Mouse (Mus musculus) kidney, postnatal 0 days (tissue): Measurements from ENCODE around the gene 4921536K21Rik. TPM values are rescaled to one million over a fixed set of nuclear protein-coding genes. Genes with fewer than 3 reads are reported as not detected.

Source experiments
- ATAC-seq: fragments of 200-750 bp; cut with Nextera tagmentation; replicated peaks from 2 replicates; pipeline ENCODE4 v1.8.0; 2017; ENCODE audit warnings: low read depth, moderate number of reproducible peaks, moderate TSS enrichment, moderate library complexity; ENCODE audit not compliant: low FRiP score
- DNase-seq: peaks from one replicate; pipeline ENCODE4 v3.0.0-alpha.2; 2016; ENCODE audit warnings: low spot score
- H3K27ac ChIP-seq: fragments of 300-500 bp; sonication (generic); 2 replicates; pipeline ENCODE4 v1.5.1; 2014; ENCODE audit warnings: mild to moderate bottlenecking
- H3K27me3 ChIP-seq: fragments of 300-500 bp; sonication (generic); 2 replicates; pipeline ENCODE4 v1.6.1; 2014; ENCODE audit warnings: low read length, mixed read lengths; ENCODE audit not compliant: insufficient read depth
- H3K36me3 ChIP-seq: fragments of 300-500 bp; sonication (generic); 2 replicates; pipeline ENCODE4 v1.6.1; 2014; ENCODE audit warnings: low read length, mixed read lengths; ENCODE audit not compliant: insufficient read depth
- H3K4me1 ChIP-seq: fragments of 300-500 bp; sonication (generic); replicated peaks from 2 replicates; pipeline ENCODE4 v1.6.1; 2014; ENCODE audit warnings: antibody characterized with exemption, low read length, mixed read lengths; ENCODE audit not compliant: insufficient read depth
- H3K4me2 ChIP-seq: fragments of 300-500 bp; sonication (generic); 2 replicates; pipeline ENCODE4 v1.6.1; 2014; ENCODE audit warnings: mild to moderate bottlenecking, low read length, moderate library complexity, mixed read lengths
- H3K4me3 ChIP-seq: fragments of 300-500 bp; sonication (generic); replicated peaks from 2 replicates; pipeline ENCODE4 v1.5.1; 2014; ENCODE audit warnings: low read depth, low read length
- H3K9ac ChIP-seq: fragments of 300-500 bp; sonication (generic); 2 replicates; pipeline ENCODE4 v1.6.1; 2014; ENCODE audit warnings: low read depth, low read length
- H3K9me3 ChIP-seq: fragments of 300-500 bp; sonication (generic); replicated peaks from 2 replicates; pipeline ENCODE4 v1.6.1; 2016; ENCODE audit warnings: low read length, inconsistent platforms, mixed read lengths
- CTCF ChIP-seq: IDR thresholded peaks from 2 replicates; pipeline ENCODE4 v1.5.1; 2016; ENCODE audit warnings: antibody characterized with exemption, low read depth, mild to moderate bottlenecking, moderate library complexity
- WGBS: fragments of 180-500 bp; shearing (Covaris S2); extraction: QIAGEN DNeasy Blood & Tissue Kit; methylation state at CpG from one replicate; pipeline ENCODE4 v1.1.7; 2014; 5-methylcytosine and 5-hydroxymethylcytosine counted together
- polyA plus RNA-seq: library from polyadenylated mRNA; unstranded; fragments of >200 nt; fragmentation: Nextera tagmentation; extraction: Ambion mirVana; gene quantifications from 2 replicates; pipeline ENCODE4 v1.2.1, GENCODE M21; 2015

Gene 4921536K21Rik
- polyA plus RNA-seq = 0.42 and 0.45 TPM in 2 replicates

DNA sequence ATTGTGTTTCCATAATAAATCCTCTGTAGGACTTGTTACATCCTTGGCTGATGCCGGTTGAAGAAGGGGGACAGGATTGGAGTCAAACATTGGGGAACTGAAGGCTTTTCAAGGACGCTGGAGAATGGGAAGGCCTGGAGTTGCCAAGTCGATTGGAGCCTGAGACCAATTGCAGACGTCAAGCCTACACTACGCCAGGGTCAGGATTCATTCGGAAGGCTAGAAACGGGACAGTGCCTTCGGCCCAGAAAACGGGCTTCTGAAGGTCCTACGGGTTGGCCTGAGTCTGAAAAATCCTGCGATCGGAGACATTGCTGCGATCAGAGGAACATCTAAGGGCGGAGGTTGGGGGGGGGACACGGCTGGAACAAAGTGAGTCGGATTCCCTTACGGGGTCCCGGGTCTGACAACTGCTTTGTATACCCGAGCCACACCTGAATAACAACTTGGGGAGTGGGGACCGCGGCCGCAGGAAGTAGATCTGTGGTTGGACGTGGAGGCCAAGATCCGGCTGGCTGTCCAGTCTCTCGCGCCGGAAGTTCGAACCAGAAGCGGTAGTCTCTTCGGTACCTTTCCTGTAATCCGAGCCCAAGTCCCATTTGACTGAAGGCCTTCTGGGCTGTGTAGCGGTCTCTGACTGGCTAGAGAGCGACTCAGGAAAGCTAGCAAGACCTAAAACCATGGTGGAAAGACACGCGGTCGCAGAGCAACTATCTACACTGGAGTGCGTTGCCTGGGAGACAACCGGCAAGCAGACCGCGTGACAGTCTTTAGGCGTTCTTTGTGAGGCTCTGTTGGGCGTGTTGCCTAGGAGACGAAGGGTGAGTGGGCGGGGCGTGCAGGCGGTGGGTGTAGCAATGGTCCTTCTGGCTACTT is at the start of gene 4921536K21Rik, which contains the start of gene Dusp18:
TSS of gene 4921536K21Rik (minus strand) at position 693 of the 876 bp plus-strand sequence.
TSS of gene Dusp18 (plus strand) at position 835 of the 876 bp plus-strand sequence.
- no peak for TF ChIP-seq CTCF
- H3K4me1 ChIP-seq = no peaks in the 10 kb centered on the region
- 4% methylated on average over 46 of the region's 46 CpGs for WGBS
- no peaks in the 10 kb centered on the region for H3K9me3 ChIP-seq
- H3K9ac ChIP-seq = peak within 1 kb of the TSS; percentile 54
- H3K4me2 ChIP-seq = peak within 1 kb of the TSS; percentile 83
- peak; percentile 96 for DNase-seq
- H3K27ac ChIP-seq = peak within 1 kb of the TSS; percentile 89
- ATAC-seq = peak; percentile 96
- no peaks in the 10 kb centered on the region for H3K27me3 ChIP-seq
- peak within 1 kb of the TSS; percentile 45 for H3K4me3 ChIP-seq
- 0 out of 2 replicates have a peak, but pooled peaks cover 5% of the 10 kb centered on the region for H3K36me3 ChIP-seq

DNA sequence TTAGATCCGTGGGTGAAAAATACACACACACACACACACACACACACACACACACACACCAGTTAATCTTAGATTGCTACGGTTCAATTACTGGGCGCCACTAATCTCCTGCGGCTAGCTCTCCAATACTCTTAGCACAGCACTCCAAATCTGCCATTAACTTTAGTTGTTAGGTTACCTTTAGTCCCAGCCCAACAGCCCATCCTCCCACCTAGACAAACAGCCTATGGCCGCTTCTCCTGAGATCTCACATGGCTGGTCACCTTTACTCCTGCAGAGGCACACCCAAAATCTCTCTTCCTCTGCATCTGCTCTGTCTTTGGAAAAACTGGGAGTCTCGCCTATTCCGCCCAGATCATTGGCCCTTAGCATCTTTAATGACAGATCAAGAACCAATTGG is 46.5 kb upstream of the 4921536K21Rik start:
- Histone ChIP-seq H3K27me3 (no peaks in the 10 kb centered on the region), H3K4me3 (no peak overlapping the region), H3K4me1 (no peaks in the 10 kb centered on the region), H3K36me3 (no peaks in the 10 kb centered on the region), H3K9ac (no peak overlapping the region), H3K4me2 (no peak overlapping the region), H3K27ac (no peak overlapping the region), H3K9me3 (no peaks in the 10 kb centered on the region)
- TF ChIP-seq CTCF = no peak
- ATAC-seq (no peak), DNase-seq (no peak)
- 84% methylated on average over 7 of the region's 7 CpGs for WGBS

DNA sequence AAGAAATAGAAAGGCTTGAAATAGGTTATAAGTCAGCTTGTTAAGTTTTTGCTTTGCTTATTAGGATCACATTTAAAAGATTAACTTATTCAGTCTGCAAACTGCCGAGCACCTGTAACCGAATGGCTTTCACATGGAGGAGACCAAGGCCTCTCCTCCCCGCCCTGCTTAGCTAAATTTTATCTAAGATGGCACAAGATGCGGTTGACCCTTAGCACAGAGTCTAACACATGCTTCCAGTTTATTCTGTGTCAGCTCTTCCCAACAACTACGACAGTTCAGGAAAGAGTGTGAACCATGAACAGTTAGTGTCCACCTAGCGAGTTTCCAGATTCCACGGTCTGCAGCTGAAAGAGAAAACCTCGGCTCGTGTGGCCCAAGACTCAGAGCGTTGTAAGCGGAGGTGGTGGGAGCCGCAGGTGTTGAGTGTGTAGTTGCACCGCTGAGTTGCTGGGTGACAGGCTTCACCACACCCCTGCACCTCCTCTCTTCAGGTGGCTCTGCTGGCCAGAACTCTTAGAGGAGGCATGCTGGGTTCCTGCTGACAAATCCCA is 42.5 kb upstream of the 4921536K21Rik start:
- H3K9ac ChIP-seq = no peak overlapping the region
- 74% methylated on average over 13 of the region's 13 CpGs for WGBS
- no peaks in the 10 kb centered on the region for H3K9me3 ChIP-seq
- 0 out of 2 replicates have a peak, but pooled peaks cover under 1% of the 10 kb centered on the region for H3K4me1 ChIP-seq
- TF ChIP-seq CTCF = no peak
- peak overlapping the region; percentile 68 for H3K27ac ChIP-seq
- no peaks in the 10 kb centered on the region for H3K36me3 ChIP-seq
- no peaks in the 10 kb centered on the region for H3K27me3 ChIP-seq
- no peak for DNase-seq
- H3K4me3 ChIP-seq = no peak overlapping the region
- H3K4me2 ChIP-seq = no peak overlapping the region
- peak; percentile 81; the same call in 1 of the 2 replicates for ATAC-seq

DNA sequence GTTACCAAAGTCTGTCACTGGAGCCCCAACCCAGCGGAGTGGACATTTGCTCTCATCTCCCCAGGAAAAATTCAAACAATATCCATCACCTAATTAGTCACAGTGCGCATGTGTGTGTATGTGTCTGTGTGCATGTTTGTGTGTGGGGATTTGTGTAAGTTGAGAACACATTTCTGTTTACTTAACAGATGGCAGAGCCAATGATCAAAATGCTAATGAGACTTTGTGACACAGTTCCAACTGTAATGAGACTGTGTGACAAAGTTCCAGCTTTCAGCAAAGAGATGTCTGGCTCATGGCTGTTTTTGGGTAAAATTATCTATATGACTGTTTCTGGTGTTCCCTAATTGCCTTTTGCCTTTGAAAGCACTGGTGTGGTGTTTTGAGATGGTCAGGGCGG is 41.4 kb upstream of the 4921536K21Rik start:
- TF ChIP-seq CTCF = no peak
- Histone ChIP-seq H3K4me3 (no peak overlapping the region), H3K27me3 (no peaks in the 10 kb centered on the region), H3K4me1 (0 out of 2 replicates have a peak, but pooled peaks cover 7% of the 10 kb centered on the region), H3K36me3 (no peaks in the 10 kb centered on the region), H3K4me2 (no peak overlapping the region), H3K9ac (no peak overlapping the region), H3K9me3 (no peaks in the 10 kb centered on the region), H3K27ac (no peak overlapping the region)
- ATAC-seq (no peak), DNase-seq (no peak)
- WGBS = 84% methylated on average over 3 of the region's 3 CpGs

DNA sequence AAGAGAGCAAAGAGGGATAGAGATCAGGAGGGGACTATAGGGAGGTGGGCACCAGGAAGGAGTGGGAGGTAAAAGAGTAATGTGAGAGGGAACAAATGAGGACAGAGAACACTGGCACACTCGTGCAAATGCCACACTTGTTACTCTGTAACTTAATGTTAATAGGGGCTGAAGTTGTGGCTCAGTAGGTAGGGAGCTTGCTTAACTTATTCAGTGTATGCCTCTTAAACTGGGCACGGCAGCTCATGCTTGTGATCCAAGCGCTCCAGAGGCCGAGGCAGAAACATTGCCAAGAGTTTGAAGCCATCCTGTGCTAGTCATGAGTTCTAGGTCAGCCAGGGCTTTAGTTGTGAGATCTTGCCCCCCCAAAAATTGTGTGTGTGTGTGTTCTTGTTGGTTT is 40.2 kb upstream of the 4921536K21Rik start:
- Histone ChIP-seq H3K36me3 (no peaks in the 10 kb centered on the region), H3K4me3 (no peak overlapping the region), H3K4me2 (no peak overlapping the region), H3K4me1 (0 out of 2 replicates have a peak, but pooled peaks cover 12% of the 10 kb centered on the region), H3K9me3 (no peaks in the 10 kb centered on the region), H3K9ac (no peak overlapping the region), H3K27me3 (no peaks in the 10 kb centered on the region), H3K27ac (no peak overlapping the region)
- no peak for TF ChIP-seq CTCF
- WGBS = 60% methylated on average over 4 of the region's 4 CpGs
- no peak for ATAC-seq
- no peak for DNase-seq

DNA sequence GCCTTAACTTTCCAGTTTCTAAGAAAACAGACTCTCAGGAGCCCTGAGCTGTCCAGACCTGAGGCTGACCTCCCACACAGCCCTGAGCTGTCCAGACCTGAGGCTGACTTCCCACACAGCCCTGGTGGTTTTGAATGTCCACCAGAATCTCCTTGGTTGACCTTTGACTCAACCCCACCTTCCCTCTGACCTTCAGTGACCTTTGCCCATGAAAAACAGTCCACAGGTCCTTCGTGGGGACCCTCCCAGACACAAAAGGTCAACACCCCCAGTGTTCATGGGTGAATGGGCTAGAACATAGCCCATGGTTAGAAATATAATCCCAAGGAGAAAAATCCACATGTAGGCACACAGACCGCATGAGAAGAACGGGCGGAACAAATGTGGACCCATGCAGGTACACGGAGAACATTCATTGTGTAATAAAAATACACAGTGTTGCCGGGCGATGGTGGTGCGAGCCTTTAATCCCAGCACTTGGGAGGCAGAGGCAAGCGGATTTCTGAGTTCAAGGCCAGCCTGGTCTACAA is 38.9 kb upstream of the 4921536K21Rik start:
- Histone ChIP-seq H3K36me3 (no peaks in the 10 kb centered on the region), H3K4me2 (no peak overlapping the region), H3K4me1 (0 out of 2 replicates have a peak, but pooled peaks cover 12% of the 10 kb centered on the region), H3K9ac (no peak overlapping the region), H3K27ac (no peak overlapping the region), H3K4me3 (no peak overlapping the region), H3K9me3 (no peaks in the 10 kb centered on the region), H3K27me3 (no peaks in the 10 kb centered on the region)
- ATAC-seq (no peak), DNase-seq (no peak)
- TF ChIP-seq CTCF = no peak
- WGBS = 87% methylated on average over 9 of the region's 9 CpGs
